Mouse (Mus musculus) heart, postnatal 4 days (tissue): ENCODE measurements around the gene Pspc1. TPM values are rescaled to one million over a fixed set of nuclear protein-coding genes. Genes with fewer than 3 reads are reported as not detected.

Experiments
- DNase-seq: peaks from one replicate; pipeline ENCODE4 v3.0.0; 2021
- total RNA-seq, 2 experiments: library from RNA; stranded (reverse); gene quantifications; 2 replicates each; pipeline ENCODE4 v1.2.3; 2021

The Pspc1 gene
- total RNA-seq, 2 experiments from 2014 or later: 34.3 to 41.7 TPM

GRCm38 (mm10) chr14:56697836-56698235 is 80.3 kb downstream of the Pspc1 start:
- no peak for DNase-seq

GRCm38 (mm10) chr14:56695495-56695894 is 82.6 kb downstream of the Pspc1 start:
- DNase-seq: no peak

GRCm38 (mm10) chr14:56689766-56690165 is 88.3 kb downstream of the Pspc1 start:
- DNase-seq: no peak

DNA sequence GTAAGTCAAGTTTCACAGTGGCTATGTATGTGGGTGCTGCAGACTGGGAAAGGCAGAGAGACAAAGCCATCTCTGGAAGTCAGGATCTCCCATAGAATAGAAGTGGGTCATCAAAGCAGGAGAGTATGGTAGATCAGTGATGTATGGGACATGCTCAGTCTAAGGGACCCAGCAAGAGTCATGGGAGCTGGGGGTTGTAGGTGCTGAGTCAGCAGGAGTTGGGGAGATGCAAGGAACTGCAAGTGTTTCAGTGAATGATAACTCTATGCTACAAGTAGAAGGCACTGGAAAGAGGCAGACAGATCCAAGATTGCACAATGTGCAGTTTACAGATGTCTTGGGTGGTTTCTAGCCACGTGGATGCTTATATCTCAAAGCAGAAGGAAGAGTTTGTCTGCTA is 89.0 kb downstream of the Pspc1 start:
- DNase-seq: no peak

DNA sequence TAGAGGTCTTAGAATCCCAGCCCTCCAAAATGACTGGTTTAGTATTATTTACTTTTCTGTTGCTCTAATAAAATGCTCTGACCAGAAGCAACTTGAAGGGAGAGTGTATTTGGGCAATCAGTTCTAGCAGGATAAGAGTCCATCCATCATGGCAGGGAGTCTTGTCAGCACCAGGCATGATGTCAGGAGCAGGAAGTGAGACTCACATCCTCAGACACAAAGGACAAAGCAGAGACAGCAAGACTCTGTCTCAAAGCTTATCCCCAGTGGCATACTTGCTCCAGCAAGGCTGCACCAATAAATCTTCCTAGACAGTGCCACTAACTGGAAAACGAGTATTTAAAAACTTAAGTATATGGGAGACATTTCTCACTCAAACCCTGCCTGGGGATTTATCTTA is 92.7 kb downstream of the Pspc1 start:
- DNase-seq: no peak

Other genes starting within 250 kb of the Pspc1 start
- gene Cenpj, start 202.9 kb downstream of the Pspc1 start, total RNA-seq: 1 to 10 TPM; 5.7 to 6.8 TPM
- gene Parp4, start 202.7 kb downstream of the Pspc1 start, total RNA-seq: 10 to 100 TPM; 29.4 to 29.8 TPM
- 10 to 100 TPM; 24.2 to 31.3 TPM for gene Mphosph8, start 110.1 kb downstream of the Pspc1 start, total RNA-seq
- gene Zmym5, start 33.4 kb upstream of the Pspc1 start, total RNA-seq: 10 to 100 TPM; 22.5 to 24.7 TPM
- 10 to 100 TPM; 41.1 to 48.8 TPM for gene Zmym2, start 108.3 kb upstream of the Pspc1 start, total RNA-seq